Mouse (Mus musculus) myocyte (in vitro differentiated cells): ENCODE results near the gene Asb18. TPM values are rescaled to one million over a fixed set of nuclear protein-coding genes. Genes with fewer than 3 reads are reported as not detected.

Source experiments
- H3K27me3 ChIP-seq: one replicate; pipeline ENCODE4 v1.6.1; 2011; ENCODE audit not compliant: control insufficient read depth, insufficient read depth, insufficient read length
- H3K36me3 ChIP-seq: one replicate; pipeline ENCODE4 v1.6.1; 2011; ENCODE audit not compliant: control insufficient read depth, insufficient read depth
- H3K4me2 ChIP-seq: one replicate; pipeline ENCODE4 v1.6.1; 2011; ENCODE audit warnings: low read depth, control low read depth
- H3K4me3 ChIP-seq: one replicate; pipeline ENCODE4 v1.5.1; 2011; ENCODE audit warnings: mild to moderate bottlenecking, control low read depth, moderate library complexity
- H3K79me2 ChIP-seq: one replicate; pipeline ENCODE4 v1.6.1; 2011; ENCODE audit not compliant: control insufficient read depth, insufficient read depth
- H3ac ChIP-seq: one replicate; pipeline ENCODE4 v1.6.1; 2011; ENCODE audit not compliant: control insufficient read depth, insufficient read length
- CEBPB ChIP-seq: IDR thresholded peaks from 2 replicates; pipeline ENCODE4 v1.6.1; 2011; ENCODE audit warnings: mild to moderate bottlenecking, moderate library complexity; ENCODE audit not compliant: poor library complexity, insufficient read depth, severe bottlenecking
- E2F4 ChIP-seq: IDR thresholded peaks from one replicate; pipeline ENCODE4 v1.6.1; 2011; ENCODE audit warnings: mild to moderate bottlenecking, control low read depth, moderate library complexity; ENCODE audit not compliant: insufficient read depth
- MAX ChIP-seq: IDR thresholded peaks from one replicate; pipeline ENCODE4 v1.6.1; 2011; ENCODE audit warnings: low read depth, mild to moderate bottlenecking, control low read depth
- MYOD1 ChIP-seq, 3 experiments: IDR thresholded peaks; one replicate each; pipeline ENCODE4 v1.6.1; 2011; ENCODE audit warnings: control low read depth in 2 of 3, low read depth in 2 of 3, mild to moderate bottlenecking in 2 of 3, moderate library complexity in 1 of 3; ENCODE audit not compliant: insufficient read length in 2 of 3, control insufficient read depth in 1 of 3
- MYOG ChIP-seq, 3 experiments: IDR thresholded peaks; one replicate each; pipeline ENCODE4 v1.6.1; 2011; ENCODE audit warnings: control low read depth in 2 of 3, low read depth in 2 of 3, mild to moderate bottlenecking in 2 of 3; ENCODE audit not compliant: insufficient read length in 2 of 3, control insufficient read depth in 1 of 3, insufficient read depth in 1 of 3
- POLR2A ChIP-seq: IDR thresholded peaks from one replicate; pipeline ENCODE4 v1.6.1; 2011; ENCODE audit warnings: low read depth, mild to moderate bottlenecking, control low read depth, moderate library complexity; ENCODE audit not compliant: insufficient read length
- POLR2AphosphoS2 ChIP-seq: IDR thresholded peaks from one replicate; pipeline ENCODE4 v1.6.1; 2011; ENCODE audit warnings: low read depth, control low read depth; ENCODE audit not compliant: insufficient read length
- REST ChIP-seq: IDR thresholded peaks from one replicate; pipeline ENCODE4 v1.6.1; 2011; ENCODE audit warnings: mild to moderate bottlenecking, control low read depth, moderate library complexity; ENCODE audit not compliant: insufficient read depth, insufficient read length
- SRF ChIP-seq: IDR thresholded peaks from one replicate; pipeline ENCODE4 v1.6.1; 2011; ENCODE audit warnings: low read depth; ENCODE audit not compliant: control insufficient read depth, insufficient read length
- TCF12 ChIP-seq: IDR thresholded peaks from one replicate; pipeline ENCODE4 v1.6.1; 2011; ENCODE audit warnings: mild to moderate bottlenecking, control low read depth; ENCODE audit not compliant: poor library complexity, insufficient read depth, severe bottlenecking
- TCF3 ChIP-seq: IDR thresholded peaks from one replicate; pipeline ENCODE4 v1.6.1; 2011; ENCODE audit warnings: low read depth, control low read depth; ENCODE audit not compliant: insufficient read length
- USF1 ChIP-seq: IDR thresholded peaks from one replicate; pipeline ENCODE4 v1.6.1; 2011; ENCODE audit warnings: low read depth, mild to moderate bottlenecking, control low read depth, moderate library complexity
- polyA plus RNA-seq: library from polyadenylated mRNA; unstranded; fragments of >200 nt; fragmentation: generic; extraction: Trizol; gene quantifications from one replicate; pipeline ENCODE4 v1.2.1, GENCODE M21; 2012; ENCODE audit warnings: missing spikeins

Gene Asb18
- polyA plus RNA-seq, 1 experiment = 0.01 TPM

- no peak overlapping the region for H3K4me2 ChIP-seq
- H3ac ChIP-seq = no peak overlapping the region
Observed at GRCm38 (mm10) chr1:89992256-89992655, 22.2 kb downstream of the Asb18 start.

GRCm38 (mm10) chr1:89977261-89977660, 37.2 kb downstream of the Asb18 start:
- Histone ChIP-seq H3ac (no peak overlapping the region), H3K4me2 (no peak overlapping the region), H3K36me3 (no peaks in the 10 kb centered on the region), H3K4me3 (no peak overlapping the region), H3K27me3 (peaks cover 16% of the 10 kb centered on the region), H3K79me2 (no peaks in the 10 kb centered on the region)
- TF ChIP-seq MAX (no peak), TCF3 (no peak), MYOD1 (IDR thresholded peaks at IDR 0.05; ENCODE audit: control insufficient read depth in 1 of 3, insufficient read length in 2 of 3, low read depth in 2 of 3) (no peak), POLR2A (no peak), TCF12 (no peak), REST (no peak), SRF (no peak), USF1 (no peak), CEBPB (no peak), POLR2AphosphoS2 (no peak), E2F4 (no peak)

More at GRCm38 (mm10) chr1:89992256-89992655, 22.2 kb downstream of the Asb18 start:
- no peaks in the 10 kb centered on the region for H3K36me3 ChIP-seq
- TF ChIP-seq SRF (no peak), CEBPB (no peak), MAX (no peak), MYOD1 (IDR thresholded peaks at IDR 0.05; ENCODE audit: control insufficient read depth in 1 of 3, insufficient read length in 2 of 3, low read depth in 2 of 3) (no peak), USF1 (no peak), MYOG (IDR thresholded peaks at IDR 0.05; ENCODE audit: control insufficient read depth in 1 of 3, insufficient read depth in 1 of 3, insufficient read length in 2 of 3, low read depth in 2 of 3) (no peak), E2F4 (no peak), POLR2A (no peak), TCF3 (no peak), POLR2AphosphoS2 (no peak), TCF12 (no peak), REST (no peak)
- H3K27me3 ChIP-seq = peaks cover 43% of the 10 kb centered on the region
- no peak overlapping the region for H3K4me3 ChIP-seq
- no peaks in the 10 kb centered on the region for H3K79me2 ChIP-seq

GRCm38 (mm10) chr1:89976411-89976810, 38.1 kb downstream of the Asb18 start:
- Histone ChIP-seq H3ac (no peak overlapping the region), H3K36me3 (no peaks in the 10 kb centered on the region), H3K27me3 (peaks cover 16% of the 10 kb centered on the region), H3K4me2 (no peak overlapping the region), H3K79me2 (no peaks in the 10 kb centered on the region), H3K4me3 (no peak overlapping the region)
- TF ChIP-seq MYOG (IDR thresholded peaks at IDR 0.05; ENCODE audit: control insufficient read depth in 1 of 3, insufficient read depth in 1 of 3, insufficient read length in 2 of 3, low read depth in 2 of 3) (no peak), POLR2A (no peak), CEBPB (no peak), POLR2AphosphoS2 (no peak), REST (no peak), USF1 (no peak), MYOD1 (IDR thresholded peaks at IDR 0.05; ENCODE audit: control insufficient read depth in 1 of 3, insufficient read length in 2 of 3, low read depth in 2 of 3) (no peak), SRF (no peak), MAX (no peak)

GRCm38 (mm10) chr1:89974541-89974940, 39.9 kb downstream of the Asb18 start:
- no peak overlapping the region for H3ac ChIP-seq
- no peaks in the 10 kb centered on the region for H3K36me3 ChIP-seq
- peaks cover 24% of the 10 kb centered on the region for H3K27me3 ChIP-seq
- no peak overlapping the region for H3K4me3 ChIP-seq
- TF ChIP-seq REST = no peak
- TF ChIP-seq POLR2A = no peak
- no peak for TF ChIP-seq MAX
- TF ChIP-seq TCF3 = no peak
- TF ChIP-seq MYOD1 (IDR thresholded peaks at IDR 0.05; ENCODE audit: control insufficient read depth in 1 of 3, insufficient read length in 2 of 3, low read depth in 2 of 3) = no peak
- no peak for TF ChIP-seq CEBPB
- TF ChIP-seq MYOG (IDR thresholded peaks at IDR 0.05; ENCODE audit: control insufficient read depth in 1 of 3, insufficient read depth in 1 of 3, insufficient read length in 2 of 3, low read depth in 2 of 3) = no peak
- TF ChIP-seq E2F4 = no peak
- no peak for TF ChIP-seq USF1
- no peak for TF ChIP-seq TCF12
- no peak for TF ChIP-seq SRF
- no peak for TF ChIP-seq POLR2AphosphoS2
- no peaks in the 10 kb centered on the region for H3K79me2 ChIP-seq
- H3K4me2 ChIP-seq = no peak overlapping the region

GRCm38 (mm10) chr1:89971848-89972247, 42.6 kb downstream of the Asb18 start:
- Histone ChIP-seq H3K79me2 (no peaks in the 10 kb centered on the region), H3K4me3 (no peak overlapping the region), H3K27me3 (peaks cover 44% of the 10 kb centered on the region), H3K36me3 (no peaks in the 10 kb centered on the region), H3ac (no peak overlapping the region), H3K4me2 (no peak overlapping the region)
- TF ChIP-seq MAX (no peak), POLR2AphosphoS2 (no peak), TCF3 (no peak), E2F4 (no peak), MYOD1 (IDR thresholded peaks at IDR 0.05; ENCODE audit: control insufficient read depth in 1 of 3, insufficient read length in 2 of 3, low read depth in 2 of 3) (no peak), POLR2A (no peak), MYOG (IDR thresholded peaks at IDR 0.05; ENCODE audit: control insufficient read depth in 1 of 3, insufficient read depth in 1 of 3, insufficient read length in 2 of 3, low read depth in 2 of 3) (no peak), USF1 (no peak), REST (no peak)
